Mouse (Mus musculus) cerebral cortex, adult 2 months (tissue): Measurements from ENCODE around the gene Ubr1.

Experiments used
- WGBS: fragments of 180-500 bp; shearing (Covaris S2); methylation state at CpG from one replicate; pipeline ENCODE4 v1.1.7; 2018; 5-methylcytosine and 5-hydroxymethylcytosine counted together

The Ubr1 gene

GRCm38 (mm10) chr2:120970559-120971080 is at the start of gene Ubr1:
Gene Ubr1 (minus strand): TSS chr2:120970715.
- WGBS, result under 1% methylated on average over 39 of the region's 39 CpGs

GRCm38 (mm10) chr2:121017151-121017550 is 46.6 kb upstream of the Ubr1 start:
- 95% methylated on average over 1 of the region's 1 CpGs for WGBS

GRCm38 (mm10) chr2:121016226-121016625 is 45.7 kb upstream of the Ubr1 start:
- WGBS, result 94% methylated on average over 9 of the region's 9 CpGs

GRCm38 (mm10) chr2:121015507-121015906 is 45.0 kb upstream of the Ubr1 start:
- 86% methylated on average over 2 of the region's 2 CpGs for WGBS

- WGBS, result 93% methylated on average over 9 of the region's 9 CpGs
These were observed 42.2 kb upstream of the Ubr1 start for GRCm38 (mm10) chr2:121012676-121013075.

GRCm38 (mm10) chr2:121009071-121009677 is 38.7 kb upstream of the Ubr1 start:
- WGBS, result 19% methylated on average over 5 of the region's 5 CpGs

- WGBS, result under 1% methylated on average over 12 of the region's 12 CpGs
These were observed 38.1 kb upstream of the Ubr1 start for GRCm38 (mm10) chr2:121008664-121009007.

- 2% methylated on average over 34 of the region's 34 CpGs for WGBS
These were observed 37.6 kb upstream of the Ubr1 start, which contains the start of gene Ccndbp1 for GRCm38 (mm10) chr2:121007925-121008663. Gene Ccndbp1 (plus strand): TSS chr2:121008403.

- 85% methylated on average over 1 of the region's 1 CpGs for WGBS
These were observed 36.5 kb upstream of the Ubr1 start for GRCm38 (mm10) chr2:121006986-121007385.

DNA sequence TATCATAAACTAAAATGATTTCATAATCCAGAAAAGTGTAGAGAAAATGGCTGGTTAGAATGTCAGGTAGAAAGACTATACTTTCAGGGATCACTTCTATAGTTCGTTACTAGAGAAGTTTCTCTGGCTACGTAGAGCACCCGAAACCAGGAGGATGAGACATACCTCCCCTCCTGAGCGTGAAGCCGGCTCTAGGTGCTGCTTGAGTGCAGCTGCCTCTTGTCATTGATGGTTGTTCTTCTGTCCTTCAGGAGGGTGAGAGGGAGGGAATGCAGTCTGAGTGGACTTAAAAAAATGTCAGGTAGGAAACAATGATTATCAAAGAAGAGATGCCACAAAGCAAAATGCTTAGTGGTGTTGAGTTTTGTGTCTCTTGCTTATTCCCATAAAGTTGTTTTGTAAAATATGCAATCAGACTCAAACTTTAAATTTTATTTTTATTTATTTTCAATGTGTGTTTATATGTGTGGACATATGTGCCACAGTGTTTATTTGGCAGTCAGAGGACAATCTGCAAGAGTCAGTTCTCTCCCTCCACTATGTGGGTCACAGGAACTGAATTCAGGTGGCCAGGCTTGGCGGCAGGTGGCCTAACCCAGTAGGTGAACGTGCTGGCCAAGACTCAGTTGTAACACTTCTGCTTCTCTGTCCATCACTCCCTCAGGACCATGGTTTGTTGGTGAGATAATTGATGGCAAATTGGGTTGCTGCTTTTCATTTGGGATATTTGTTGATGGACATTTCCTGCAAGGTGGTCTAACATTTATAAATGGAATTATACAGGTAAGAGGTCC is 33.7 kb upstream of the Ubr1 start:
- WGBS, result 91% methylated on average over 7 of the region's 7 CpGs

- WGBS, result 88% methylated on average over 2 of the region's 2 CpGs
These were observed 33.1 kb upstream of the Ubr1 start for GRCm38 (mm10) chr2:121003586-121003985.

- 79% methylated on average over 8 of the region's 8 CpGs for WGBS
These were observed 28.3 kb upstream of the Ubr1 start for GRCm38 (mm10) chr2:120998863-120999262.

DNA sequence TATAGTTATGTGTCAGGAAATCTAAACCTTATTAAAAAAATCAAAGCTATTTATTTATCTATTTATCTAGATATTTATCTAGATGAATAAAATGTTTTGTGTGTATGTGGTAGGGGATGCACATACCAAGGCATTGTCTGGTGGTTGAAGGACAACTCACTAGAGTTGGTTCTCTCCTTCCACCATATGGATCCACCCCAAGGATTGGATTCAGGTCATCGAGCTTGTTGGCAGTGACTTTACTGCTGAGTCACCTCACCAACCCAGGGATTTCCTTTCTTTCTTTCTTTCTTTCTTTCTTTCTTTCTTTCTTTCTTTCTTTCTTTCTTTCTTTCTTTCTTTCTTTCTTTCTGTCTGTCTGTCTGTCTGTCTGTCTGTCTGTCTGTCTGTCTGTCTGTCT is 26.1 kb upstream of the Ubr1 start:
- WGBS, result 37% methylated on average over 1 of the region's 1 CpGs

DNA sequence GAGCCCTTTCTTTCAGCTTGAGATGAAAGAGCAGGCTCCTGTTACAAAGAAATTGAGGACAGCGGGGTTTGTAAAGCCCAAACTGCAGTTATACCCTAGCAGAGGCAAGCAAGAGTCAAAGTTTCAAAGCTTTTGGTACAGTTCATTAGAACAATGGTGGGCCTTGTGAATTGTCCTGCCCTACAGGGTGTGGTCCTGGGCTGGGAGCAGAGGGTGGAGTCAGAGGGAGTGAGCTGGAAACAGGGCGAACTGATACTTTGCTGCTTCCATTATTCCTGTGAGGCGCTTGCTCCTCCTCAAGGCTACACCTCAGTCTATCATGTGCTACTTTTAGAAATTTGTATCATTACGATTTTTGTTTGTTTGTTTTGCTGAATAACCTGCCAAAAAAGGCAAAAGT is 20.7 kb upstream of the Ubr1 start:
- WGBS, result 74% methylated on average over 4 of the region's 4 CpGs

DNA sequence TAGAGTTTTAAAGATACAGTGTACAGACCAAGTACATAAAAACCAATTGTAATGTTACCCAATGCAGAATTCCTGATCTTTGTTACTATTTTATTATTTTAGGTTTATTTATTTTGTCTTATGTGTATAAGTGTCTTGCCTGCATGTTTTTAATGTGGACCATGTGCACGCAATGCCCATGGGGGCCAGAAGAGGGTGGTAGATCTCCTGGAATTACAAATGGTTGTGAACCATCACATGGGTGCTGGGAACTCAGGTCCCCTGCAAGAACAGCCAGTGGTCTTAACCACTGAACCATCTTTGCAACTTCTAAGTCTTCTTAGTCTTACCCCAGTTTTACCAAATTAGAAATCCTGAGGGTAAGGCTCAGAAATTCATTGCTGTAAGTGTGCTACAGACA is 14.7 kb upstream of the Ubr1 start:
- WGBS, result 95% methylated on average over 1 of the region's 1 CpGs

DNA sequence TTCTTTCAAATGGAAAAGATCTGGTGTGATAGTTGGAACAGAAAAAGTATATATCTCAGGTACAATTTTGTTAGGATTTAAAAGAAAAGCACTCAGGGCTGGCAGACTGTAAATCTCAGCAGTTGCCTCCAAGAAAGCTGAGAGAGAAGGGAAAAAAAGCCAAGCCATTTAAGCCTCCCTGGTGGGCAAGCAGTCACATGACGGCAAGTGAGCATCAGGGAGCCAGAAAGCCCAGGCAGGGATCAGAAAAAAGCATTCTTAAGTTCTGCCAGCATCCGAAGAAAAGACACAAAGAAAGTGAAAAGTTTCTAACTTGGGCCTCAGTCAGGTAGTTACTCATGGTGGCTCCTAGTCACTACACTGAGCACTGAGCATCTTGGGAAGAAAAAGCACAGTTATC is 13.1 kb upstream of the Ubr1 start:
- WGBS, result 54% methylated on average over 2 of the region's 2 CpGs

- 66% methylated on average over 2 of the region's 2 CpGs for WGBS
These were observed 10.3 kb upstream of the Ubr1 start for GRCm38 (mm10) chr2:120980861-120981260.

- WGBS, result 81% methylated on average over 1 of the region's 1 CpGs
These were observed 9.3 kb upstream of the Ubr1 start for GRCm38 (mm10) chr2:120979819-120980218.

DNA sequence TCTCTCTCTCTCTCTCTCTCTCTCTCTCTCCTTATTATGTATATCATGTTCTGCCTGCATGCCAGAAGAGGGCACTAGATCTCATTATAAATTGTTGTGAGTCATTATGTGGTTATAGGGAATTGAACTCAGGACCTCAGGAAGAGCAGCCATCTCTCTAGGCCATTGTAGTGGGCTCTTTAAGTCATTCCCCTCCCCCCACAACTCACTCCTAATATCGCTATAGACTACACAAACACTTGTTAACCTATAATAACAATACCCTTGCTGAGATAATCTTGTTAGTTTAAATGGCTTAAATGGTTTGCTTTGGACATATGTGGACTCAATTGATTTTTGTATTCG is 8.2 kb upstream of the Ubr1 start:
- WGBS, result 51% methylated on average over 2 of the region's 2 CpGs

DNA sequence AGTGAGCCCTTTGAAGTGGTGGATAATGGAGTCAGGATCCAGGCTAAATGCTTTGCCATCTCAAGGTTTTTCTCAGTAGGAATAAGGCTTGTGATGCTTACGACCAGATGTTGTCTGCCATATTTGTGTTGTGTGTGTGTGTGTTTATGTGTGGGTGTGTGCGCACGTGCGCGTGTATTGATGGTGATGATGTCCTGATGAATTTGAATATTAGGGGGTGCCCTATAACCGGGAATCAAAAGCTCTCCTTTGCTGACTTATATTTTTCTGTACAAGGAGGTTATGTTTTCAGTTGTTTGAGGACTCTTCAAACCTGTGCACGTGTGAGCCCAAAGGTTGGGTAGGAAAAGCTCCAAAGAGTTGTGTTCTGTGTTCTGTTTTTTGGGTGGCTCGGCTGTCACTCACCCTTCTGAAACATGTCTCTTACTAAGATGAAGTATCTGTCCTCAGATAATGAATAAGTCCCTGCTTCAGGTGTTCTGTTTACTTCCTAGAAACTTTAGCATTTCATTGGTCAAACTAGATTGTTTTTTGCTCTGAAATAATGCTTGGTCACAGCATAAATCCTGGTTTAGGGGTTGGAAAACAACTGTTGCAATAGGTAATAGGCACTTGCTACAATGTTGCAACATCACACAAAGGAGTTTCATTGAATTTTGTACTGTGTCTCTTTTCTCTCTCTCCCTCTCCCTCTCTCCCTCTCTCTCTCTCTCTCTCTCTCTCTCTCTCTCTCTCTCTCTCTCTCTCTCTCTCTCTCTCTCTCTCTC is 7.6 kb upstream of the Ubr1 start:
- WGBS, result 65% methylated on average over 8 of the region's 8 CpGs

- under 1% methylated on average over 69 of the region's 71 CpGs for WGBS
These were observed 6.7 kb upstream of the Ubr1 start, which contains the start of gene Tmem62 for GRCm38 (mm10) chr2:120976990-120977925. Gene Tmem62 (plus strand): TSS chr2:120977017.
